Mouse (Mus musculus) skeletal muscle tissue, postnatal 0 days (tissue): ENCODE measurements around the gene Fam213b. TPM values are rescaled to one million over a fixed set of nuclear protein-coding genes. Genes with fewer than 3 reads are reported as not detected.

Experiments used
- polyA plus RNA-seq: library from polyadenylated mRNA; unstranded; fragments of >200 nt; fragmentation: Nextera tagmentation; extraction: Ambion mirVana; gene quantifications from 2 replicates; pipeline ENCODE4 v1.2.1, GENCODE M21; 2015

The Fam213b gene
- polyA plus RNA-seq: 138 and 161 TPM in 2 replicates

DNA sequence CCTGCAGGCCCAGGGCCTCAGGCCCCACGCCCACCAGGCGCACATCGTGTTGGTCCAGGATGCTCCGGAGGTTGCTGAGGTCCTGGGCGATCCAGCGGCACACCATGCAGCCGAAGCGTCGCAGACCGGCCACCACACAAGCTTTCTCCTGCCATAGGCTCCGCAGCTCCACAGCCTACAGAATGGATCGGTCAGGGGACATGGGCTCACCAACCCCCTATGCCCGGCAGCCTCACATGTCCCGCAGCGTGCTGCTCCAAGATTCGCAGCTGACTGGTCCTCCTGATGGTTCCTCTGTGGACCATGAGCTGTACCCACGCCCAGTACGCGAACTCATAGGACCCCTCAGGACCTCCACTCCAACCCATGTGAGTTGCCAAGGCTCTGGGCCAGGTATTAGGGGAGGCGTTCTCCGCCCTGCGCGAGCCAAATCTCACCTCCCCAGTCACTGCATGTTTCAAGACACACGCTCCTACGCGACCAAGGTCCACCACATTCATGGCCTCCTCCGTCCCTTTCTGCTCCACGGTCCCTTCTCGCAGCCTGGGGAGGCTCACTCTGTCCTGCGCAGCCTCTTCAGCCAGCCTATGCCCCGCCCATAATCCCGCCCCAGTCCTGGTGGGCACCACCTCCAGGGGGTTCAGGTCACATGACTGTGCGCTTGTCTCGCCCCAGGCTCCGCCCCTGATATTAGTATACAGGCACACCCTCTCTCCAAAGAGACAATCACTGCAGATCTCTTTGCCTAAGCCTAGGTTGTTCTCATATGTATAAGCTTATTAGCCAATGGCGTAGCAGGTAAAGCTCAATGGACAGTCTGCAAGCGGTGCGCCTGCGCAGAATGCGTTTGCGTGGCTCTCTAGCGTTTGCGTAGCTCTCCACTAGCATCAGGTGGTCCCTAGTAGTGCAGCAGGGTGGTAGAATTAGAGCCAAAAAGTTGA is at the start of gene Fam213b:
Gene Fam213b (minus strand): TSS at position 630 of the 941 bp plus-strand sequence.

DNA sequence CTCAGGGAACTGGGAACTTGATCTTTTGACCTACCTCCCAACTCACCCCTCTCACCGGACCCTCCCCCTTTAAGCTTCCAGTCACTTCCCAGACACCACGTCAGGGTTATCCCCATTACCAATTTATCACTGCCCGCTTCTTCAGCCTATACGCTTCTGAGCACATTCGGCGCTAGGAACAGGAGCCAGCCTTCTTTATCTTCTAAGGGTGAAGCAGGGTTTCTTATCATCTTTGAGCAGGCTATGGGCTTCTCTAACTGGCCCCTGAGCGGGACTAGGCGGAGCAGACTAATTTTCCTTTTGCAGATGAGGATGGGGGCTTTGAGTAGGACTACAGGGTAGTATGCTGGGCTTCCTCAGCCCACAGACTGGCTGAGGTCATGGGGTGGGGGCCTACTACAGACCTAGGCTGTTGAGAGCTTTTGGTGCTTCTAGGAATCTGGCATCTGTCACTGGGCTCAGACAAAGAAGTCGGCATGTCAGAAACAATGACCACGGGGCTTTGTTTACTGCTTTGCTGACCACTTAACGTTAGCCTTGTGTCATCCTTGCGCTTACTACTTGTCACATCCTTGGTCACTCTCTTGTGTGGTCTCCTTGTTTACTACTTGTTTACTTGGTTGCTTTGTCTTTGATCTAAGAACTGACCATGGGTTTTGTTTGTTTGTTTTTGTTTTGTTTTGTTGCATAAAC is 29.6 kb upstream of the Fam213b start, which contains the start of gene Tnfrsf14:
Gene Tnfrsf14 (minus strand): TSS at position 169 of the 693 bp plus-strand sequence.

DNA sequence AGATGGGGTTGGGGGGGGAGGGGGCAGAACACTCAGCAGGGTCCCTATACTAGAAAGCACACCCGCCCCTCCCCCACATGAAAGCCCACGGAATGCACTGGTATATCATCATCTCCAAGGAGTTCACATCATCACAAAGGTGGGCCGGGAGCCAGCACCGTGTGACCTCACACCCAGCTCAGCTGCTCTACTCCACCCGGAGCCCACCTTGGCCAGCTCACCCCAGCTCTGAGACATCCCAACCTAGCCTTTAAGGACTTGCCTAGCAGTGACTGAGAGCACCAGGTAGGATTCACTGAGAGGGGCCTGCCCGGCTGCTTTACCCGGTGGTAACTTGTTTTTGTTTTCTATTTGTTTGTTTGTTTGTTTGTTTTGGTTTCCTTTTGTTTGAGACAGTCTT is 29.5 kb downstream of the Fam213b start, which contains the start of gene Mmel1:
Gene Mmel1 (plus strand): TSS at position 146 of the 400 bp plus-strand sequence.

Other genes starting within 250 kb of the Fam213b start
- not detected in 2 replicates for gene Actrt2, start 231.3 kb downstream of the Fam213b start, polyA plus RNA-seq
- 0.13 TPM in 1 of 2 replicates, not detected in the other for gene Ttc34, start 61.7 kb downstream of the Fam213b start, polyA plus RNA-seq
- gene Mmel1, start 29.6 kb downstream of the Fam213b start, polyA plus RNA-seq: 0.40 and 0.54 TPM in 2 replicates
- 0.68 and 0.77 TPM in 2 replicates for gene Tnfrsf14, start 29.4 kb upstream of the Fam213b start, polyA plus RNA-seq
- gene Hes5, start 61.8 kb upstream of the Fam213b start, polyA plus RNA-seq: not detected in 2 replicates
- 20.9 and 25.5 TPM in 2 replicates for gene Pank4, start 65.0 kb upstream of the Fam213b start, polyA plus RNA-seq
- 0.51 TPM in 1 of 2 replicates, not detected in the other for gene Plch2, start 157.6 kb upstream of the Fam213b start, polyA plus RNA-seq
- 17.0 and 17.5 TPM in 2 replicates for gene Pex10, start 167.9 kb upstream of the Fam213b start, polyA plus RNA-seq
- gene Rer1, start 187.2 kb upstream of the Fam213b start, polyA plus RNA-seq: 103 and 130 TPM in 2 replicates
- gene Morn1, start 187.4 kb upstream of the Fam213b start, polyA plus RNA-seq: 2.4 and 2.6 TPM in 2 replicates